Mouse (Mus musculus) gastrocnemius, adult 2 months (tissue): ENCODE measurements at regions not wholly inside any gene's neighbourhood (a gene's known extent, or its start where the extent isn't known, plus 50 kb on each side); places are given as distances from the start of the nearest gene placed in this dataset.
A peak's percentile ranks its signal among the peaks of the same experiment; 100 is the strongest.

Source experiments
- DNase-seq: peaks from one replicate; pipeline ENCODE4 v3.0.0; 2022
- H3K27ac ChIP-seq: fragments of 200-600 bp; 2 replicates; pipeline ENCODE4 v1.8.1; 2022; ENCODE audit warnings: mild to moderate bottlenecking
- H3K4me3 ChIP-seq: fragments of 200-600 bp; 2 replicates; pipeline ENCODE4 v1.8.1; 2022; ENCODE audit warnings: mild to moderate bottlenecking, moderate library complexity
- CTCF ChIP-seq: fragments of 200-600 bp; IDR thresholded peaks from 2 replicates; pipeline ENCODE4 v1.8.1; 2022; ENCODE audit warnings: antibody characterized with exemption, mild to moderate bottlenecking, moderate library complexity
- intact Hi-C: fragments of 180-260 bp; cut with DNase I; formaldehyde crosslinking; loops from one replicate; pipeline ENCODE4 v1.15.1; 2025

DNA sequence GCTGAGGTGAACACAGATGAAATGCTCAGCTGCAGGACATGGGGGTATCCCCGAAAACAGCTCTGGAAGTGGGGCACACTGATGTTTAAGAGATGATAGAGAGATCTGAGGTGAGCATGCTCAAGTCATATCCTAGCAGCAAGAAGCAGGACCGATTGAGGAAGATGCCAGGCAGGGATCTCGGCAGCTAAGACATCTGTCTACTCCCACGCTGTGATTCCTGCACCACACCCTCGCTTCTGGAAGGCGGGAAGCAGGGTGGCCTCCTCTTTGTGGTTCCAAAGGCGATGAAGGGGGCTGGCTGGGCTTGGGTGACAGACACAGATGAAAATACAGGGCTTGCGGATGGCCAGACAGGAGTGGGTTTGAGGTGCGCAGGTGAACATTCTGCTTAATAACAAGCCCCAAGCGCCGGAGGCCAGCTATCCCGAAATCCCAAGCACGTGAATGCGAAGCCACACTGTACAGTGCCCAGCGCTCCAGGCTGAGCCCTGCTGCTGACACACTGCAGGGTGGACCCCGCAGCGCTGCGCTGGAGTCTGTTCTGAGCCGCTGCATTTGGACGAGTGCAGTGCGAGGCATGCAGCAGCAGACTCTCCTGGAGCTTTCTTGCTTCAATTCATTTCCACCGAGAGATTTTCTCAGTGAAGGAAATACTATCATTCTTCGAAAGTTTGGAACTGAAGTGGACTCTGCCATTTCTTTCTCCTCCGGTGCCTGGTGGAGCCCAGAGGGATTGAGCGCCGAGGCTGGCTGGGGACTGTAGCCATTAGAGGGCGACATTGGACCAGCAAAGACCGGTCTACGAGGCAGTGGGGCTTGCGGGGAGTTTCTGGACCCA lies 308.6 kb downstream of the Matn1 start:
- TF ChIP-seq CTCF: peak; percentile 87
- DNase-seq: peak; percentile 67
- H3K4me3 ChIP-seq: peak overlapping the region; percentile 52
- no peak overlapping the region for H3K27ac ChIP-seq
- intact Hi-C loops: loop anchor here (2.0 to 5.0 kb wide), 5 partner anchors 112 to 584 kb away; partner anchors contain the start of gene Ptpru

DNA sequence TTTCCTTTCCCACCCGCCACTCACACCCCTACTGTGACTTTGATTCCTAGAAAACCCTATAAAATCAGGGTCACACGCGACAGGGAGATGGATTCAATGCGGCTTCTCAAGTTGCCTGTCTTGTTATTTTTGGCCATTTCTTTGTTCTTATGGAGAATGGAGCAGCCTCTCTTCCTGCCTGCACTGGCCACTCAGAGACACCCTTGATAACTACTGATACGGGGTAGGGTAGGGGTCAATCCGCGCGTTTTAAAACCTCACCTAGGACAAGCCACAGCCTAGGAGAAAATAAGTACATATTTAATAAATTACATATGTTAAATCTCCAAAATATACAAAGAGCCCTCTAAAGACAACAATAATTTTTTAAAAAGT lies 309.2 kb downstream of the Matn1 start:
- H3K4me3 ChIP-seq: peak overlapping the region; percentile 52
- DNase-seq: no peak
- intact Hi-C loops: loop anchor here (2.0 to 5.0 kb wide), 5 partner anchors 111 to 584 kb away; partner anchors contain the start of gene Ptpru
- no peak for TF ChIP-seq CTCF
- H3K27ac ChIP-seq: no peak overlapping the region

DNA sequence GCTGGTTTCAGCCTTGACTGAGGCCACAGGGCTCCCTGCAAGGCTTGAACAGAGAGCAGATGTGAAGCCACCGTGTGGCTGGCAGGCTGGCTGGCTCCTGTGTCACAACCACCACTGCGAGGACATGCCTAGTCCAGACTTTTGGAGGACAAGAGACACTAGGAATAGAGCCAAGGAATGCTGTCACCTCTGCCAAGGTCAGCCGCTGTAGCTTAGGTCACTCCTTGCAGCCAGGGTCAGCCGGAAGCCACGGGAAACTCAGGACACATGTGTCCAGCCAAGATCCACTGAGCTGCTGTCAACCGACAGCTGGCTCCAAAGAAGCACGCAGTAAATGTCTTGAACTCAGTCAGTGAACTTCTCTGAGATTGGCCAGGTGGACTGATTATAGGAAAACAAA lies 310.1 kb downstream of the Matn1 start:
- DNase-seq: peak; percentile 64
- H3K4me3 ChIP-seq: no peak overlapping the region
- intact Hi-C loops: loop anchor here (5.0 kb wide), 1 partner anchor 583 kb away; the partner anchor contains the start of gene Ptpru
- TF ChIP-seq CTCF: no peak
- no peak overlapping the region; the same call in 1 of the 2 replicates for H3K27ac ChIP-seq

DNA sequence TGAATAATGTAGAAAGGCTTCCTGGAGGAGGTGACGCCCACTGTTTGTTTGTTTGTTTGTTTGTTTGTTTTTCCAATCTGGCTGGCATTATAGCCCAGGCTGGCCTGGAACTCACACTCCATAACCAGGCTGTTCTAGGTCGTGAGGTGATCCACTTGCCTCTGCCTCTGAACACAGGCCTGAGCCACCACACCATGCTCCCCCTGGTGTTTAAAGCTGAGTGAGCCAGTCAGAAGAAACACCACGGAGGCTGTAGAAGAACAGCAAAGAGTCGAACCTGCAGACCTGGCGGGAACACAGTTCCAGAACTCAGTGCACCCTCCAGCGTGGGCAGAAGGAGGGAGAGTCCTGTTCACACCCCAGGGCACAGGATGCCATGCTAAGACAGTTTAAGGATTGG lies 310.5 kb downstream of the Matn1 start:
- no peak overlapping the region for H3K4me3 ChIP-seq
- no peak for DNase-seq
- intact Hi-C loops: loop anchor here (5.0 kb wide), 1 partner anchor 583 kb away; the partner anchor contains the start of gene Ptpru
- peak; percentile 46 for TF ChIP-seq CTCF
- H3K27ac ChIP-seq: no peak overlapping the region

DNA sequence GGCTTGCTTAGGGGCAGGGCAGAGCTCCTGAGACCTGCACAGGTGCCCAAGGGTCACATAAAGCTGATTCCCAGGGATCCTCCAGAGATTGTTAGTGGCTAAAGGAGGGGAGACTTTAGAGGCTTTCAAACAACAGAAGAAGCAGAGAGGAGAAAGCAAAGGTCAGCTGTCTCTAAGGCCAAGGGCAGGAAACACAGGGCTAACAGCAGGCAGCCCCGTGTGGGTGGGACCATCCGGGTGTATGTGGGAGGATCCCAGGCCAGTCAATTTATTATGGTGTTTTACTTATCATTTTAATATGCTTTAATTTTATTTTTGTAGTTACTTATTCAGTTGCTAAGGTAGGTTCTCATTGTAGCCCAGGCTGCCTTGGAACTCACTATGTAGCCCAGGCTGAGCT lies 317.1 kb downstream of the Matn1 start:
- intact Hi-C loops: no loop called here
- no peak for TF ChIP-seq CTCF

DNA sequence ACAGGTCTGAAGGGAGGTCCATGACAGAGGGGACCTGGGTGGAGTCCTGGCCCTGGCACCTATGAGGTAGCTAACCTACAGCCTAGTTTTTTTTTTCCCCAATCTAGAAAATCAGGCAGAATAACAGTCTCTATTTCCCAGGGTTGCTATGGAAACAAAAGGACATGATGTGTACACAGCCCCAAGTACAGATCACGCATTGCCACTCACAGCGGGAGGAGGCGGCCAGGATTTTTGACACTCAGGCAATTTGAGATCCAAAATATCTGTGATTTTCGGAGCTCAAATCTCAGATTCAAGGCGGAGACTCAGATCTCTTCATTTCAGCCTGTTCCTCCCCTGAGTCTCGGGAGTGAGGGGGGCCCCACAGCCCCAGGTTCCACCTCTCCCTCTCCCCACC lies 318.7 kb downstream of the Matn1 start:
- Histone ChIP-seq H3K27ac (no peak overlapping the region), H3K4me3 (no peak overlapping the region)
- intact Hi-C loops: no loop called here
- DNase-seq: no peak
- TF ChIP-seq CTCF: no peak

More for the DNA sequence above, 317.1 kb downstream of the Matn1 start:
- Histone ChIP-seq H3K27ac (no peak overlapping the region), H3K4me3 (no peak overlapping the region)
- no peak for DNase-seq

DNA sequence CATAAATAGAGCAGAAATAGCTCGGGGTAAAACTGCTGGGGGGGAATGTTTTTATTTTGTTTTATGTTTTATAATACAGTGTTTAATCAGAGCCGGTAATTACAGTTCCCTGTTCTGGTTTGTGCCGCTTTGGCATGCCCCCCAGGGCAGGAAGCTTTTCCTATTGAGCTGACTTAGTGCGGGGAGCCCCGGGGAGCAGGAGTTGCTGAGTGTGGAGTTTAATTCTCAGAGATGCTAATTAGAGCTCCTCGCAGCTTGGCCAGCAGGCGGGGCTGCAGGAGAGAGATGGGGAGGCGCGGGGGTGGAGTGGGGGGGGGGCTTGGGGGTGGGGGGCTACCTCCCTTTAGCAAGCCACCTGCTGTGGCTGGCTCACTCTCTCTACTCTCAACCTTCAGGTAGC lies 322.6 kb downstream of the Matn1 start:
- no peak for DNase-seq
- intact Hi-C loops: no loop called here
- no peak overlapping the region for H3K27ac ChIP-seq
- TF ChIP-seq CTCF: no peak
- no peak overlapping the region for H3K4me3 ChIP-seq

DNA sequence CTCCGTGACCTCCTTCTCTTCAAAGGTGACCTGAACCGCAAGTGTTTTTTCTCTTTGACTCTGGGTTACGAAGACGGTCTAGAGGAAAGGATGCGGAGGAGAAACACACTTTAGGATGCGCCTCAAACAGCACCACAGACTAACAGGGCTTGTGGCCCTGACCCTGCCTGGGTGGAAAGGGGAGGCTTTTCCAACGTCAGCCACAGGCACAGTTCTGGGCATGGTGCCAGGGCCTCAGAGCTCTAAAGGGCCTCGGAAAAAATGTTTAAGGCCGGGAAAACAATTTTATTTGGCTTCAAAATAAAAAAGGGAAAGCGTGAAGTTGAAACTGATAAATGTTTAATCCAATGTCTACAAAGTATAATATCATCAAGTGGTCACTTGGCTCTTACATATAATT lies 323.6 kb downstream of the Matn1 start:
- TF ChIP-seq CTCF: no peak
- H3K27ac ChIP-seq: no peak overlapping the region
- no peak overlapping the region for H3K4me3 ChIP-seq
- intact Hi-C loops: no loop called here
- peak; percentile 38 for DNase-seq

DNA sequence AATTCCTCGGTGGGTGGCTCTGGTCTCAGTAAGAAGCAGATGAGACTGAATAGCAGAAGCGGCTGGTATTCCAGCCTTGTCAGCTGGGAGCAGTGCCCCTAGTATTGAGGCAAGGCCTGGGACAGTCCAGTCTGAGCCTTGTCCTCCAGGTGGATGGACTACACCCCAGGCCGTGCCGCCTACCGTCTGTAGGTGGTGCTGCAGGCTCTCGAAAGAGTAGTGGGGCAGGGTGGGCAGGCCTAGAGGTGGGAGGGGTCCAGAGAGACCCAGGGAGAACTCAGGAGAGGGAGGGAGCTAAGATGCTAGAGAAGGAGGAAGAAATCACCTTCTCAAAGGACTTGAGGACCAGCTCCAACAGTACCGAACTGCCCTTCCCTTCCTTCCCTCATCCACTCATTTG lies 326.0 kb downstream of the Matn1 start:
- peak; percentile 36; the same call in 1 of the 2 replicates for TF ChIP-seq CTCF
- no peak overlapping the region for H3K27ac ChIP-seq
- intact Hi-C loops: no loop called here
- H3K4me3 ChIP-seq: no peak overlapping the region
- no peak for DNase-seq

DNA sequence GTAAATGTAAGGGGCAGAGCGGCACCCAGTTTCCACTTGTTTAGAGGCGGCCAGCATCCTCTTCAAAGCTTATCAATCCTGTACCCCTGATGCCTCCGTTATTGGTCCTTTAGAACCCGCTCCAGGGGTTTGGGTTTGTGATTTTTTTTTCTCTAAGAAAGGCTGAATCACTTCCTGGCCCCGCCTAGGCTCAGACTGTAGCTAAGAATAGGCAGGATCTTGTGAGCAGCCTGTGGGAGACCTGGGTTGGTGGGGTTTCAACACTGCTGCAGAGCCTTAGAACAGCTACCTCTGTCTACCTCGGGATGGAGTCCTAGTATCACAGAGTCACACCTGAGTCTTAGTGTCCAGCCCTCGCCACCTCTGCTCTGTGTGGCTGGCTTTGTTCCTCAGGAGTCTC lies 327.9 kb downstream of the Matn1 start:
- TF ChIP-seq CTCF: no peak
- intact Hi-C loops: no loop called here

DNA sequence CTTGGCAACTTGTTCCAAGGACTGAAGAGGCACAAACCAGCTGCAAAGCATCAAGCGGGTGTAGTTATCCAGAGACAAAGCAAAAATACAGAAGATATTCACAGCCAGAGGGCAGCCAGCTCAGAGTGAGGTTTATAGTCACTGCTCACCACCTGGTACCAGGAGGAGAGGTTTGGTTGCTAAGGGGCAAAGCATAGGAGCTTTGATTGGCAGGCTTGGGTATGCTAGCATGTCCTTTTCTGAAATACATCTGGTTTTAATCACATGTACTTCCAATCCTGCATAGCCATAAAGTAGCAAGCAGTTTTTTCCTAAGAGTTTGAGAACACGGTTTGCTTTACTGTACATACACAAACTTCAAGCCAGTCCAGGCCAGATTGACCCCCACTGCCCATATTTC lies 349.4 kb downstream of the Matn1 start:
- no peak overlapping the region for H3K27ac ChIP-seq
- intact Hi-C loops: no loop called here
- TF ChIP-seq CTCF: no peak
- H3K4me3 ChIP-seq: no peak overlapping the region
- DNase-seq: no peak

More for the DNA sequence above, 327.9 kb downstream of the Matn1 start:
- H3K4me3 ChIP-seq: no peak overlapping the region
- no peak for DNase-seq
- H3K27ac ChIP-seq: no peak overlapping the region

DNA sequence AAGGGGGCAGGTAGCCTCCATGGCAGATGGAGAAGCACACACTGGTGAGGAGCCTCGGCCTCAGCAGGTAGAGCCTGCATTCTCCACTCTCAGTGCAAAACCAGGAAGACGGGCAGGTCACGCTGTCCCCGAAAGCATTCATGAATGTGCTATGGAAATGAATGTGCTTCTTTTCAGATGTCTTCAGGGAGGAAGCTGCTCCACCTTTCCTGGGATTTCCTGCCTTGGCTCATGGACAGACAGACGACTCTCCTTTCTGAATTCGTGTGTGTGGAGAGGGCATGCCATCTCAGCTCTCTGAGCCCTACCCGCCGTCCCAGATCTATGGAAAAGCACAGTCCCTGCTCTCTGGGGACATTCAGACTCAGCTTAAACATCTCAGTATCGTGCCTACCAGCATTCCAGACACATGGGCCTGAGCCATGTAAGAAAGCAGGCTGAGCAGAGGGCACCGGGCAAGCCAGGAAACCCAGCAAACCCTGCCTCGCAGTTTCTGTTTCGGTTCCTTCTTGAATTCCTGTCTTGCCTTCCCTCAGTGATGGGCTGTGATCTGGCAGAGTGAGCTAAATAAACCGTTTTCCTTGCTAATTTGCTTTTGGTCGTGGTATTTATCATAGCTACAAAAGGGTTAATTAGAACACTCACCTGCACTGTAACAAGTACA lies 354.0 kb downstream of the Matn1 start:
- intact Hi-C loops: no loop called here
- peak overlapping the region; percentile 53 for H3K4me3 ChIP-seq
- peak overlapping the region; percentile 48 for H3K27ac ChIP-seq
- no peak for DNase-seq
- no peak for TF ChIP-seq CTCF

DNA sequence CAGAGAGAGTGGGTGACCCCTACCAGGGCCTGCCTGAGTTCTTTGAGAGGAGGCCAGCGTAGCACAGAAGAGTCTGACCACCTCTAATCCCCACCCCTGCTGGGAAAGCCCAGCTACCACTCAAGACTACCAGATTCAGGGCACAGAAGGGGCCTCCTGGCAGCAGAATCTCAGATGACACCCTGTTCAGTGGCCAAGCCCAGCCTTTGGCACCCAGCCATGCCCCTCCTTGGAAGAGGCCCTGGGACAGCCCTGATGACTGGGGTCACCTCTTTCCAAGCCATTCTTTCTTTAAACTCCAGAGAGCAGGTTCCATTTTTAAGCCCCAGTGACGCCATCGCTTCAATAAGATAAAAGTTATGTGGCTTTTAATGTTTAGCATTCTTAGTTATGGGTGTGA lies 359.8 kb downstream of the Matn1 start:
- Histone ChIP-seq H3K27ac (no peak overlapping the region), H3K4me3 (no peak overlapping the region)
- intact Hi-C loops: no loop called here
- no peak for DNase-seq
- no peak for TF ChIP-seq CTCF
